Mouse (Mus musculus) thymus, postnatal 25 days (tissue): ENCODE data around the gene Gm15737.

Experiments
- DNase-seq: peaks from one replicate; pipeline ENCODE4 v3.0.0; 2022

The Gm15737 gene

GRCm38 (mm10) chr6:92876121-92876520 is 7.0 kb downstream of the Gm15737 start:
- DNase-seq: no peak

- DNase-seq: no peak
These were observed 8.1 kb downstream of the Gm15737 start for GRCm38 (mm10) chr6:92877236-92877635.

- no peak for DNase-seq
These were observed 9.6 kb downstream of the Gm15737 start for GRCm38 (mm10) chr6:92878771-92879170.

GRCm38 (mm10) chr6:92879700-92880265 is 10.6 kb downstream of the Gm15737 start:
- no peak for DNase-seq

GRCm38 (mm10) chr6:92882446-92882845 is 13.3 kb downstream of the Gm15737 start:
- no peak for DNase-seq

- no peak for DNase-seq
These were observed 14.2 kb downstream of the Gm15737 start for GRCm38 (mm10) chr6:92883131-92883900.

- no peak for DNase-seq
These were observed 22.4 kb downstream of the Gm15737 start for GRCm38 (mm10) chr6:92891535-92891934.

- no peak for DNase-seq
These were observed 34.9 kb downstream of the Gm15737 start for GRCm38 (mm10) chr6:92904037-92904436.

GRCm38 (mm10) chr6:92904491-92904890 is 35.3 kb downstream of the Gm15737 start:
- DNase-seq: no peak

- no peak for DNase-seq
These were observed 36.8 kb downstream of the Gm15737 start for GRCm38 (mm10) chr6:92905922-92906321.

GRCm38 (mm10) chr6:92909361-92909760 is 40.2 kb downstream of the Gm15737 start:
- DNase-seq: no peak

GRCm38 (mm10) chr6:92910611-92911010 is 41.5 kb downstream of the Gm15737 start:
- DNase-seq: no peak

GRCm38 (mm10) chr6:92920938-92921689 is 52.0 kb downstream of the Gm15737 start:
- DNase-seq: no peak

- DNase-seq: no peak
These were observed 52.7 kb downstream of the Gm15737 start for GRCm38 (mm10) chr6:92921843-92922242.

GRCm38 (mm10) chr6:92924536-92924935 is 55.4 kb downstream of the Gm15737 start:
- DNase-seq: no peak

- DNase-seq: no peak
These were observed 59.1 kb downstream of the Gm15737 start for GRCm38 (mm10) chr6:92928261-92928660.
